Mouse (Mus musculus): ENCODE data around the gene Lat2.

GRCm38 (mm10) chr5:134621099-134621640 lies 6.3 kb upstream of the Lat2 start:
- TF ChIP-seq POLR2A (IDR thresholded peaks at IDR 0.05; ENCODE audit: borderline replicate concordance, extremely low read depth, insufficient read depth, insufficient read length, poor library complexity, severe bottlenecking) (no peak), CTCF (IDR thresholded peaks at IDR 0.05; ENCODE audit: borderline replicate concordance, extremely low read depth, insufficient read depth, insufficient read length) (no peak)

Data from brain, embryonic 14.5 days (tissue).